Mouse (Mus musculus): ENCODE measurements around the gene Gm26992. TPM values are rescaled to one million over a fixed set of nuclear protein-coding genes. Genes with fewer than 3 reads are reported as not detected.
"Not testable (repeated sequence)": the region's sequence is repeated elsewhere in the genome, so short reads cannot be mapped to it uniquely, and the experiment has no call there.

Gm26992 gene
- polyA plus RNA-seq, 1 experiment, result not detected

GRCm38 (mm10) chrX:103443755-103444154, 21.9 kb downstream of the Gm26992 start:
- TF ChIP-seq CTCF (IDR thresholded peaks at IDR 0.05; ENCODE audit: borderline replicate concordance, insufficient read depth, low read length) (no peak), POLR2A (IDR thresholded peaks at IDR 0.05; ENCODE audit: low read depth, low read length) (no peak)
- Histone ChIP-seq H3K27ac (ENCODE audit: insufficient read depth, low read length) (no peak overlapping the region), H3K4me3 (ENCODE audit: insufficient read depth, low read length) (no peak overlapping the region), H3K4me1 (ENCODE audit: control insufficient read depth, insufficient read depth, low read length) (no peaks in the 10 kb centered on the region; the same call in 1 of the 2 replicates)

GRCm38 (mm10) chrX:103447539-103448169, 25.8 kb downstream of the Gm26992 start:
- no peaks in the 10 kb centered on the region; the same call in 1 of the 2 replicates for H3K4me1 ChIP-seq (ENCODE audit: control insufficient read depth, insufficient read depth, low read length)
- no peak for TF ChIP-seq POLR2A (IDR thresholded peaks at IDR 0.05; ENCODE audit: low read depth, low read length)
- TF ChIP-seq CTCF (IDR thresholded peaks at IDR 0.05; ENCODE audit: borderline replicate concordance, insufficient read depth, low read length), result no peak
- no peak overlapping the region for H3K27ac ChIP-seq (ENCODE audit: insufficient read depth, low read length)
- H3K4me3 ChIP-seq (ENCODE audit: insufficient read depth, low read length), result peak overlapping the region; percentile 15

- not testable (repeated sequence) for H3K4me1 ChIP-seq (ENCODE audit: control insufficient read depth, insufficient read depth, low read length); H3K27ac ChIP-seq (ENCODE audit: insufficient read depth, low read length); H3K4me3 ChIP-seq (ENCODE audit: insufficient read depth, low read length)
These were observed 26.6 kb downstream of the Gm26992 start for GRCm38 (mm10) chrX:103448429-103448828.

GRCm38 (mm10) chrX:103448943-103449722, 27.3 kb downstream of the Gm26992 start:
- not testable (repeated sequence) for H3K27ac ChIP-seq (ENCODE audit: insufficient read depth, low read length); H3K4me1 ChIP-seq (ENCODE audit: control insufficient read depth, insufficient read depth, low read length); H3K4me3 ChIP-seq (ENCODE audit: insufficient read depth, low read length)

- TF ChIP-seq CTCF (IDR thresholded peaks at IDR 0.05; ENCODE audit: borderline replicate concordance, insufficient read depth, low read length), result no peak
- no peak for TF ChIP-seq POLR2A (IDR thresholded peaks at IDR 0.05; ENCODE audit: low read depth, low read length)
- Histone ChIP-seq H3K27ac (ENCODE audit: insufficient read depth, low read length) (no peak overlapping the region), H3K4me3 (ENCODE audit: insufficient read depth, low read length) (no peak overlapping the region), H3K4me1 (ENCODE audit: control insufficient read depth, insufficient read depth, low read length) (no peaks in the 10 kb centered on the region; the same call in 1 of the 2 replicates)
These were observed 31.0 kb downstream of the Gm26992 start for GRCm38 (mm10) chrX:103452815-103453214.

- Histone ChIP-seq H3K27ac (ENCODE audit: insufficient read depth, low read length) (no peak overlapping the region), H3K4me1 (ENCODE audit: control insufficient read depth, insufficient read depth, low read length) (no peaks in the 10 kb centered on the region), H3K4me3 (ENCODE audit: insufficient read depth, low read length) (no peak overlapping the region)
- no peak for TF ChIP-seq POLR2A (IDR thresholded peaks at IDR 0.05; ENCODE audit: low read depth, low read length)
- no peak for TF ChIP-seq CTCF (IDR thresholded peaks at IDR 0.05; ENCODE audit: borderline replicate concordance, insufficient read depth, low read length)
These were observed 38.2 kb downstream of the Gm26992 start for GRCm38 (mm10) chrX:103460056-103460455.

- Histone ChIP-seq H3K27ac (ENCODE audit: insufficient read depth, low read length) (no peak overlapping the region), H3K4me1 (ENCODE audit: control insufficient read depth, insufficient read depth, low read length) (no peaks in the 10 kb centered on the region), H3K4me3 (ENCODE audit: insufficient read depth, low read length) (no peak overlapping the region)
- TF ChIP-seq POLR2A (IDR thresholded peaks at IDR 0.05; ENCODE audit: low read depth, low read length) (no peak), CTCF (IDR thresholded peaks at IDR 0.05; ENCODE audit: borderline replicate concordance, insufficient read depth, low read length) (no peak)
These were observed 47.2 kb downstream of the Gm26992 start for GRCm38 (mm10) chrX:103468998-103469397.

GRCm38 (mm10) chrX:103472346-103472745, 50.5 kb downstream of the Gm26992 start:
- TF ChIP-seq CTCF (IDR thresholded peaks at IDR 0.05; ENCODE audit: borderline replicate concordance, insufficient read depth, low read length) (no peak), POLR2A (IDR thresholded peaks at IDR 0.05; ENCODE audit: low read depth, low read length) (no peak)

GRCm38 (mm10) chrX:103477507-103477906, 55.7 kb downstream of the Gm26992 start:
- Histone ChIP-seq H3K27ac (ENCODE audit: insufficient read depth, low read length) (no peak overlapping the region), H3K4me3 (ENCODE audit: insufficient read depth, low read length) (no peak overlapping the region), H3K4me1 (ENCODE audit: control insufficient read depth, insufficient read depth, low read length) (no peaks in the 10 kb centered on the region)
- TF ChIP-seq POLR2A (IDR thresholded peaks at IDR 0.05; ENCODE audit: low read depth, low read length) (no peak), CTCF (IDR thresholded peaks at IDR 0.05; ENCODE audit: borderline replicate concordance, insufficient read depth, low read length) (no peak)

More at GRCm38 (mm10) chrX:103472346-103472745, 50.5 kb downstream of the Gm26992 start:
- Histone ChIP-seq H3K4me3 (ENCODE audit: insufficient read depth, low read length) (no peak overlapping the region), H3K27ac (ENCODE audit: insufficient read depth, low read length) (no peak overlapping the region), H3K4me1 (ENCODE audit: control insufficient read depth, insufficient read depth, low read length) (no peaks in the 10 kb centered on the region)

All from embryonic fibroblast, embryonic 13.5 days (primary cell).